Mouse (Mus musculus) cerebellum, postnatal 14 days (tissue): ENCODE results near the gene Olfr149.
A peak's percentile ranks its signal among the peaks of the same experiment; 100 is the strongest.

Experiments used
- DNase-seq, 2 experiments: peaks; one replicate each; pipeline ENCODE4 v3.0.0; 2021; ENCODE audit warnings: mixed read lengths in 2 of 2

Olfr149 gene

DNA sequence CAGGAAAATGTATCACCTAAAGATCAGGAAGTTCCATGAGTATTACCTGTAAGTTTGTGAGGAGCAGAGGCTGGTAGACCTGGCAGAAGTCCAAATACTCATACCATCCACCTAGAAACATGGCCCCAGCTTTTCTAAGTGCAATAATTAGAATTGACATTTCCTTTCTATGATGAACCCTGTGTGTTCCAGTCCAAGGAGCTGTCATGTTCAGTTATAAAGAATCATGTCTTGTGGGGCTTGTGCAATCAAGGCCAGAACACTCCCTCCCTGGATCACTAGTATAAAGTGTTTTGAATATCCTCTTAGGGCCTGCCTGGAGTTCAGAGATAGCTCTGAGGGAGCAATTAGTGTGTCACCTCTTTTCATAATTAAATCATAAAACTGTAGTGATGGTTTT lies at the start of gene Olfr149:
TSS of gene Olfr149 (minus strand) at position 101 of the 400 bp plus-strand sequence.
- DNase-seq: no peak

DNA sequence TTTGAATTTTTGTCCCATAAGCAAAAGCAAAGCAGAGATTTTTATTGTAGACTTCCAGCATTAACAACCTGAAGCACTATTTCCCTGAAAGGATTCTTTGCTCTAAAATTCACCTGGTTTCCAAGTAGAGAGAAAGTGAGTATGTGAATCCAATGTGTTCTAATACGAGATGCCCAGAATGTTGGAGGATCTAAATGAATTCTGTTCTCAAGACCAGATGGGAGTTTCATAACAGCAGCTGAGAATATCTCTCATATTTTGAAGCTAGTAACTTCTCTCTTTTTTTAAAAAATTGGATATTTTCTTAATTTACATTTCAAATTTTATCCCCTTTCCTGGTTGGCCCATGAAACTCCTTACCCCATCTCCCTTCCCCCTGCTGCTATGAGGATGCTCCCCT lies 39.5 kb upstream of the Olfr149 start:
- DNase-seq: no peak

DNA sequence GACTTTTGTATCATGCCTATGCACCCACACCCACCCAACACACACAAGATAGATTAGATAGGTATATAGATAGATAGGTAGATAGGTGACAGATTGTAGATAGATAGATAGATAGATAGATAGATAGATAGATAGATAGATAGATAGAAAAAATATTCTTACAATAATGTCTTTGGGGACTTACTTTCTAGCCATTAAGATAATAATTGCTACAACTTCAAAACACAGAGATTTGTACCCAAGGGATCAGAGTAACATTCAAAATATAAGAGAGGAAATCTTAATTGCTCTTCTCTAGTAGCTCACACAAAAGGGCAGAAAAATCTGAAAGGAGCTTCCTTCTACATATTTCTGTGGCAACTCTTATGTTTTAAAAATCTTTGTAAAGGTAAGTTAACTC lies 39.0 kb upstream of the Olfr149 start, which contains the start of gene Olfr967:
TSS of gene Olfr967 (plus strand) at position 301 of the 400 bp plus-strand sequence.
- no peak for DNase-seq

DNA sequence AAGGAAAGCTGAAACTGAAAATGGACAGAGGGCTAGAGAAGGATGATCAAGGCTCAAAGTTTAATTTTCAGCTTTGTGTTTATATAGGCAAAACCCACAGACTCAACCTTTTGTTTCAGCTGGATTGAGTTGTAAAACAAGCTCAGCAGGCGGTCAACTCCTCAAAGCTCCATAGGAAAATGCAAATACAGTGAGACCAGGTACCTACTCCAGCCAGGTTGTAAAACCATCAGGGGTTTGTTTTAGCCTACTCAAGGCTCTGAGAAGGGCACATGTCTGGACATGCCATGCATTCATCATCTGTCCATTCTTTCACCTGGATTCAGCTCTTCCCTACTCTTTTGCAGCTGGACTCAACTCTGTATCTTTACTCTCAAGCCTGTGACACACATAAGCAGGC lies 33.8 kb upstream of the Olfr149 start:
- no peak for DNase-seq

DNA sequence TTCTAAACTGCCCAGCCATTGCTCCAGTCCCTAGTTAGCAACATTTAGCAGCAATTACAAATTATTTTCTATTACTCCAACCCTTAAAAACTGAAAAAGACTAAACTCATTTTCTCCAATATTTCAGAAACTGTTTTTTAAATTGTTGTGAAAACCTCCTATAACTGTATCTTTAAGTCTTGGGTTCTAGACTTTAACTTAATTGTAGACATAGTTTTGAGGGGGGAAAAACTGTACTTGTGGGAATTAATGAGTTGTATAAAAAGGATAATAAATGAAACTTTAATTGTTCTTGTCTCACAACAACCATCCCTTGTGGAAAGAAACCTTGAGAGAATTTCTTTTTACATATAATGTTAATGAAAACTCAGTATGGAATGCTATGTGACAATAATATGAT lies 23.8 kb upstream of the Olfr149 start, which contains the start of gene Olfr150:
TSS of gene Olfr150 (plus strand) at position 301 of the 400 bp plus-strand sequence.
- no peak for DNase-seq

DNA sequence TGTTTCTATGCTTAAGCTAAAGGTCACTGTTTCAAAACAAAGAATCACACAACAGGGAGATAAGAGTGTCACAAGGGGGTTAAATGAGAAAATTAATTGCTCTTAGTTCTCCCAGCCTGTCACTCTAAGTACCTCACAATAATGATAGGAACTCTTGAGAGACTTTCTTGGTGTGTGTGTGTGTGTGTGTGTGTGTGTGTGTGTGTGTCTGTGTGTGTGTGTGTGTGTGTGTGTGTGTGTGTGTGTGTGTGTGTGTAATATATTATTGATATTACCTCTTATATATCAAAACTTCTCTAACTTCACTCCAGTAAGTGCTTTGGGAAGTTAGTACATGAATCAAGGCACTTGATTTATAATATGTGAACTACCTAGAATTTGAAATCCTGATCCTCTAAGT lies 4.1 kb upstream of the Olfr149 start, which contains the start of gene Olfr965:
TSS of gene Olfr965 (plus strand) at position 301 of the 400 bp plus-strand sequence.
- no peak for DNase-seq

DNA sequence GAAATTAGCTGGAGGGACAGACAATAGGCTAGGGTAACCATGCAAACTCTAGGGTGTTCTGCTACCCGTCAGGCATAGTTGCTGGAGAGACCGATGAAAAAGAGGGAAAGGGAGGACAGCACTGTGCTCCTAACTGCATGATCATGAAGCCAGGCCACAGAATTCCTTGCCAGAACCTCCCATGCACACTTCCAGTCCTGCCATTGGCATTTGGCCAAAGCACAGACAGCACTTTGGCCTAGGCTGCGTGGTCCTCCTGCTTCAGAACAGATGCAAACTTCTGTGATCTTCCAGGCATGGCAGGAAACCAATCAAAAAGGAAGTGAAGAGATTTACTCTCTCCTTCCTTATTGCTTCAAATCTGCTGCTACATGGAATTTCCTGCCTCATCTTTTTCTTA lies 2.0 kb upstream of the Olfr149 start:
- DNase-seq: peak; percentile 46 to 55

DNA sequence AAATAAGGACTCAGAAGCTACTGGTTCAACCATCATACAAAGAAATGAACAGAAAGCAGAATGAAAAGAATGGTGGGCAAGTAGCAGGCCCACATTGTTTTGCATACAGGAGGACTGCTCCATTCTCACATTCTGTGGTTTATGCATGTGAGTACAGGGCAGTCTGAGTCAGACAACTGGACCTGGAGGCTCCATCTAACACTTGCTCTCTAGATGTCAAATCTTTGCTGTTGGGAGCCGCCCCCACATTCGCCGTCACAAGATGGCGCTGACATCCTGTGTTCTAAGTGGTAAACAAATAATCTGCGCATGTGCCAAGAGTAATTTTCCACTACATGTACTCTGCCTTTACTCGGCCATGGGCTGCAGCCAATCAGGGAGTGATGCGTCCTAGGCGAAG lies 5.8 kb downstream of the Olfr149 start:
- DNase-seq: peak; percentile 1 to 11

DNA sequence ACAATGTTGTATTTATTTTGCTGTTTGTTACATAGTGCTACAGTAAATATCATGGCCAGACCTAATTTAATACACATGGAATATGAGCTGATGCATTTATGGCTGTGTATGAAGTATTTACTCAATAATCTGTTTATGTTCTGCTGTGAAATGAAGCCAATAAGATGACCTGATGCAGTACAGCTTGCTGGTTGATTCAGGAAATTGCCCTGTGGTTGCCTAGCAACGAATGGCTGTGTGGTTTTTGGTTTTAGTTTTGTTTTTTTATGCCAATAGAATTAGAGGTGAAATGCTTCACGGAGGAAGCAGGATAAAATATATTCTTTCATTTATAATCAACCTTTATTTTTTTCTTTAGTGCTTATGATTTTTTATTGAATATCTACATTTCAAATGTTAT lies 27.6 kb downstream of the Olfr149 start:
- DNase-seq: no peak

DNA sequence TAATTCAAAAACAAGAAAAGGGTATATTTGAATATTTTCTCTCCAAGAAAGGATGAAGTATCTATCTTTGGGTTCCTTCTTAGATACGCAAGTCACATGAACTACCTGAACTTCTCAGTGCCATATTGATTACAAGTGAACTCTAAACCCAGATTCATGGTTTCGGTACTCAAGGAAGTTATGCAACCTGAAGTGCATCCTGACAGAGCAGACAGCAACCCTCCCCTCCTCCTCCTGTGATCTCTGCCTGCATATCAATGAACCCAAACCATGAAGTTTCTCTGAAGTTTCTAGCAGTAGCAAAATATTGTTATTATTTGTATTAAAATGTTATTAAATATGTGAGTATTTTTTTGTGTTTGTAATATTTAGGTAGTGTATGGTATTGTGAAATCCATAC lies 28.4 kb downstream of the Olfr149 start:
- no peak for DNase-seq

DNA sequence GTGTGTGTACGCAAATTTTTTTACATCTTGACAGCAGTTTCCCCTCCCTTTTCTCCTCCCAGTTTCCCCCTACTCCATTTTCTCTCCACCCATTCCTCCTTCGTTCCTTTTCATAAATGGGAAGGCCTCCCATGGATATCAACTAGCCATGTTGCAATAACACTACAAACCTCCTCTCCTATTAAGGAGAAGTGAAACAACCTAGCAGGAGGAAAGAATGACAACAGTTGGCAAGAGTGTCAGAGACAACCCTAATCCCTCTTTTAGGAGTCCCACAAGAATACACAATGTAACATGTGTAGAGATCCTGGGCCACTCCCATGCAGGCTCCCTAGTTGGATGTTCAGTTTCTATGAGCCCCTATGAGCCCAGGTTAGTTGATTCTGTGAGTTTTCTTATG lies 32.1 kb downstream of the Olfr149 start:
- no peak for DNase-seq

DNA sequence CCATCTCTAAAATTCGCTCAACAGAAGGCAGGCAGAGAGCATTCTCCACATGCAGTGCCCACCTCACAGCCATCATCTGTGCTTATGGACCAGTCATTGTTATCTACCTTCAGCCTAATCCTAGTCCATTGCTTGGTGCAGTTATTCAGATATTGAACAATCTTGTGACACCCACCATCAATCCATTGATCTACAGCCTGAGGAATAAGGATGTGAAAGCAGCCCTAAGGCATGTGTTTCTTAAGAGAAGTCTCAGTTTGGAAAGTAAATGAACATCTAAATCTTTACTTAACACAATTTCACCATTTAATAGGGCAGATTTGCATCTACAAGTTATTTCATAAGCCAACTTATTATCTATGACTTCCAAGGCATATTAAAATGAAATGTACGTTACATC lies 37.2 kb downstream of the Olfr149 start:
- DNase-seq: no peak

DNA sequence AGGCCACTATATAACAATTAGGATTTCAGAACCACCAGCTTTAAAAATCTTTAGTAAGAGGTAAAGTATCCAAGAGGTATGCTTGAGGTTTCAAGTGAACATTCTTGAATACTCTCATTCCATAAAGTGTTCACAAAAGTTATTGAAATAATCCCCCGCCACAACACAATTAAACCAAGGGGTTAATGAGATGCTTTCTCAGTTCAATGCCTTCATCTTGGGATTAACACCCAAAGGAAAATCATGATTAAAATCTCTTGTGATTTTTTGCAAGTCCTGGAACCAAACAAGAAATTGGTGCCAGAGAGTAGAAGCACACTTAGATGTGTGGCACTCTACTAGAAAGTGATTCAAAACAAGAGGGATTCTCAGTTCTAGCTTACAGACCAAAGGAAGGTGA lies 40.0 kb downstream of the Olfr149 start, which contains the start of gene Olfr963:
TSS of gene Olfr963 (plus strand) at position 301 of the 400 bp plus-strand sequence.
- no peak for DNase-seq

DNA sequence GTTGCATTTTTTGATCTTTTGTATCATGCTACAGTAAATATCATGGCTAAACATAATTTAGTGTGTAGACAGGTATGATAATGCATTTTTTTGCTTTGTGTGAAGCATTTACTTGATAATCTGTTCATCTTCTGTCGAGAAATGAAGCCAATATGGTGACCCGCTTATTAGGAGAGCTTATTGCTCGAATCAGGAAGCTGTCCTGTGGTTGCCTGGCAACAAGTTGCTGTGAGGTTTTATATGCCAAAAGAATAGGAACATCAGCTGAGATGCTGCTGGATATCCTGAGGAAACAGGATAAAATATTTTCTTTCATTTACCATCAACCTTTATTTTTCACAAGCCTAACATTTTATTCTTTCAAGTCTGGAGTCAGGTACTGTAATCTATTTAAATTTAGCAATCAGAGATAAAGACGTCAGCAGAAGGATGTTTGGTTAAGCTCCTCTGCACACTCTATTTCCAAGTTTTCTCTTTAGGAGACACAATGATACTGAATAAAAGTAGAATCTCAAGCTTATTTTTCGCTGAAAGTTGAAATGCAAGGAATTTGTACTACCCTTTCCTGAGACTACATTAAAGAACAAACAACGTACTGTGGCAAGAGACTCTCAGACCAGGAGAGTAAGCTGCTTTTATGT lies 52.0 kb downstream of the Olfr149 start:
- DNase-seq: no peak
